Mouse (Mus musculus): Measurements from ENCODE around the gene Fam240b. TPM values are rescaled to one million over a fixed set of nuclear protein-coding genes. Genes with fewer than 3 reads are reported as not detected.

The Fam240b gene
- polyA plus RNA-seq, 1 experiment from 2014 or later = not detected

- 82% methylated on average over 3 of the region's 3 CpGs for WGBS
- no peaks in the 10 kb centered on the region for H3K9me3 ChIP-seq (ENCODE audit: control insufficient read depth)
- no peak overlapping the region for H3K27ac ChIP-seq (ENCODE audit: low read depth, low read length)
- H3K9ac ChIP-seq (ENCODE audit: low read depth, low read length) = no peak overlapping the region
- H3K27me3 ChIP-seq (replicated peaks; ENCODE audit: control insufficient read depth, insufficient read depth, low read length) = no peaks in the 10 kb centered on the region
- H3K4me3 ChIP-seq (ENCODE audit: low read depth, low read length) = no peak overlapping the region
- H3K36me3 ChIP-seq (ENCODE audit: control insufficient read depth, insufficient read depth) = no peaks in the 10 kb centered on the region
- H3K4me2 ChIP-seq (replicated peaks; ENCODE audit: low read depth) = no peak overlapping the region
- no peak for TF ChIP-seq CTCF (IDR thresholded peaks at IDR 0.05; ENCODE audit: low read depth)
- no peak for ATAC-seq
- H3K4me1 ChIP-seq (replicated peaks; ENCODE audit: control insufficient read depth, insufficient read depth, low read length) = no peaks in the 10 kb centered on the region
Observed at GRCm38 (mm10) chr13:64502833-64503232, 5.2 kb upstream of the Fam240b start.

GRCm38 (mm10) chr13:64493586-64493985 lies 4.0 kb downstream of the Fam240b start:
- no peak overlapping the region for H3K4me2 ChIP-seq (replicated peaks; ENCODE audit: low read depth)
- no peak for TF ChIP-seq CTCF (IDR thresholded peaks at IDR 0.05; ENCODE audit: low read depth)
- H3K4me3 ChIP-seq (ENCODE audit: low read depth, low read length) = no peak overlapping the region
- no peak overlapping the region for H3K27ac ChIP-seq (ENCODE audit: low read depth, low read length)
- no peaks in the 10 kb centered on the region for H3K27me3 ChIP-seq (replicated peaks; ENCODE audit: control insufficient read depth, insufficient read depth, low read length)
- 69% methylated on average over 5 of the region's 5 CpGs for WGBS
- no peak overlapping the region for H3K9ac ChIP-seq (ENCODE audit: low read depth, low read length)
- no peak for ATAC-seq
- H3K9me3 ChIP-seq (ENCODE audit: control insufficient read depth) = no peaks in the 10 kb centered on the region
- H3K36me3 ChIP-seq (ENCODE audit: control insufficient read depth, insufficient read depth) = no peaks in the 10 kb centered on the region
- no peaks in the 10 kb centered on the region for H3K4me1 ChIP-seq (replicated peaks; ENCODE audit: control insufficient read depth, insufficient read depth, low read length)

DNA sequence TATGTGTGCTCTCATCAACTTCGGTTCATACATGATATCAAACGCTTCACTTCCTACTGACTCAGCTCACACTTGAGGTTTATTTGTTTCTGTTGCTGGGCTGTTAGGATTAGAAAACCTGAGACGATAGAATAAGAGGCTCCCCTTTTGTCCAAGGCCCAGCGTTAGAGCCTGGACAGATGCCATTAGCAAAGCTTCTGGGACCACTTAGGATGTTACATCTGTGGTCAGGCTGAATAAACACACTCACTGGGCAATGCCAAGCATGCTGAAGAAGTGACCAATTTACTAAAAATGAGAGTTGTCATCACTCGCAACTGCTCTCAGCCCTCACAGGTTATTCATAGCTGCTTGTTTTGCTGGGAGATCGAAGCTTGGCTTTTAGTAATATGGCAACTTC lies 7.7 kb downstream of the Fam240b start:
- WGBS = 74% methylated on average over 6 of the region's 6 CpGs
- H3K27ac ChIP-seq (ENCODE audit: low read depth, low read length) = no peak overlapping the region

DNA sequence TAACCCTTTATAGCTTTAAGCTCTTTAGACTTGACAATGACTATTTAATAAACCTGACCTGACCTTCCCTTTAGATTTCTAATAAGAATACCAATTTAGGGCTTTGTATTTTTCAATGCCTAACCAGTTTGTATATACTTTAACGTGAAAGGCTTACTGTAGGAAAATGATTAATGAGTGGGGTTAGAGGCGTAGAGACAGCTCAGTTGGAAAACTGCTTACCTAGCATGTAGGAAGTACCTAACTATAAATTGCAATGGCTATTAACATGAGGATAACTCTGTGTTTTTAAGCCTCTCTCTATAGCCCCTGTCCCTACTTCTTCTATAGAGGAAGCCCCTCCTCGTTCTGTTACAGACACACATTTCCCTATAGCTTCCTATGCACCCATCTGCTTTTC lies 17.6 kb downstream of the Fam240b start:
- Histone ChIP-seq H3K4me1 (replicated peaks; ENCODE audit: control insufficient read depth, insufficient read depth, low read length) (no peaks in the 10 kb centered on the region), H3K36me3 (ENCODE audit: control insufficient read depth, insufficient read depth) (no peaks in the 10 kb centered on the region), H3K4me3 (ENCODE audit: low read depth, low read length) (no peak overlapping the region), H3K9ac (ENCODE audit: low read depth, low read length) (no peak overlapping the region), H3K9me3 (ENCODE audit: control insufficient read depth) (no peaks in the 10 kb centered on the region), H3K27ac (ENCODE audit: low read depth, low read length) (no peak overlapping the region), H3K4me2 (replicated peaks; ENCODE audit: low read depth) (no peak overlapping the region), H3K27me3 (replicated peaks; ENCODE audit: control insufficient read depth, insufficient read depth, low read length) (no peaks in the 10 kb centered on the region)
- TF ChIP-seq CTCF (IDR thresholded peaks at IDR 0.05; ENCODE audit: low read depth) = no peak
- no peak for ATAC-seq
- WGBS = 66% methylated on average over 3 of the region's 3 CpGs

More for the DNA sequence above, 7.7 kb downstream of the Fam240b start:
- Histone ChIP-seq H3K27me3 (replicated peaks; ENCODE audit: control insufficient read depth, insufficient read depth, low read length) (no peaks in the 10 kb centered on the region), H3K4me3 (ENCODE audit: low read depth, low read length) (no peak overlapping the region), H3K36me3 (ENCODE audit: control insufficient read depth, insufficient read depth) (no peaks in the 10 kb centered on the region), H3K9ac (ENCODE audit: low read depth, low read length) (no peak overlapping the region), H3K4me2 (replicated peaks; ENCODE audit: low read depth) (no peak overlapping the region), H3K4me1 (replicated peaks; ENCODE audit: control insufficient read depth, insufficient read depth, low read length) (no peaks in the 10 kb centered on the region), H3K9me3 (ENCODE audit: control insufficient read depth) (no peaks in the 10 kb centered on the region)
- TF ChIP-seq CTCF (IDR thresholded peaks at IDR 0.05; ENCODE audit: low read depth) = no peak
- ATAC-seq = no peak

DNA sequence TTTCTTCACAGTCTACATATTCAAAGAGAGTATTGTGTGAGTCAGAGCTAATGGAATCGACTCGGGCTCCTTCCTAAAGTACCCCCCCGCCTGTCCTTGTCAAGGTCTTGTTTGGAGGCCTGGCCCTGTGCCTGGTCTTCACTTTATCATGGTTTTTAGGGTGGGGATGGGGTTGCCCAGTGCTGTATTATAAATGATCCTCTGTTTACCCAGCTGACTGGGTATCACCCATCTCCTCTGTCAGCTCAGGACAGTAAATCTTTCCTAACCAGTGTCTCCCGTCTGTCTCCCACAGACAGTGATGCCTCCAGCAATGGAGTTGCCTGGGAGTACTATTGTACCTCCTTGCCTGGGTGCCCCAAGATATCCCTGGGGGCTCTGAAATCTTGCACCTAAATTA lies 19.6 kb downstream of the Fam240b start:
- no peak overlapping the region for H3K27ac ChIP-seq (ENCODE audit: low read depth, low read length)
- no peak for TF ChIP-seq CTCF (IDR thresholded peaks at IDR 0.05; ENCODE audit: low read depth)
- no peak overlapping the region for H3K4me2 ChIP-seq (replicated peaks; ENCODE audit: low read depth)
- ATAC-seq = no peak
- no peaks in the 10 kb centered on the region for H3K36me3 ChIP-seq (ENCODE audit: control insufficient read depth, insufficient read depth)
- H3K9me3 ChIP-seq (ENCODE audit: control insufficient read depth) = no peaks in the 10 kb centered on the region
- no peak overlapping the region for H3K9ac ChIP-seq (ENCODE audit: low read depth, low read length)
- H3K4me3 ChIP-seq (ENCODE audit: low read depth, low read length) = no peak overlapping the region
- H3K4me1 ChIP-seq (replicated peaks; ENCODE audit: control insufficient read depth, insufficient read depth, low read length) = no peaks in the 10 kb centered on the region
- WGBS = 67% methylated on average over 4 of the region's 4 CpGs
- no peaks in the 10 kb centered on the region for H3K27me3 ChIP-seq (replicated peaks; ENCODE audit: control insufficient read depth, insufficient read depth, low read length)

GRCm38 (mm10) chr13:64467886-64468285 lies 29.7 kb downstream of the Fam240b start:
- 51% methylated on average over 6 of the region's 6 CpGs for WGBS
- no peak for ATAC-seq
- H3K36me3 ChIP-seq (ENCODE audit: control insufficient read depth, insufficient read depth) = no peaks in the 10 kb centered on the region
- no peak overlapping the region for H3K4me2 ChIP-seq (replicated peaks; ENCODE audit: low read depth)
- H3K4me3 ChIP-seq (ENCODE audit: low read depth, low read length) = no peak overlapping the region
- H3K27ac ChIP-seq (ENCODE audit: low read depth, low read length) = no peak overlapping the region
- no peaks in the 10 kb centered on the region for H3K9me3 ChIP-seq (ENCODE audit: control insufficient read depth)
- H3K4me1 ChIP-seq (replicated peaks; ENCODE audit: control insufficient read depth, insufficient read depth, low read length) = no peaks in the 10 kb centered on the region
- H3K27me3 ChIP-seq (replicated peaks; ENCODE audit: control insufficient read depth, insufficient read depth, low read length) = no peaks in the 10 kb centered on the region
- no peak overlapping the region for H3K9ac ChIP-seq (ENCODE audit: low read depth, low read length)
- TF ChIP-seq CTCF (IDR thresholded peaks at IDR 0.05; ENCODE audit: low read depth) = no peak

DNA sequence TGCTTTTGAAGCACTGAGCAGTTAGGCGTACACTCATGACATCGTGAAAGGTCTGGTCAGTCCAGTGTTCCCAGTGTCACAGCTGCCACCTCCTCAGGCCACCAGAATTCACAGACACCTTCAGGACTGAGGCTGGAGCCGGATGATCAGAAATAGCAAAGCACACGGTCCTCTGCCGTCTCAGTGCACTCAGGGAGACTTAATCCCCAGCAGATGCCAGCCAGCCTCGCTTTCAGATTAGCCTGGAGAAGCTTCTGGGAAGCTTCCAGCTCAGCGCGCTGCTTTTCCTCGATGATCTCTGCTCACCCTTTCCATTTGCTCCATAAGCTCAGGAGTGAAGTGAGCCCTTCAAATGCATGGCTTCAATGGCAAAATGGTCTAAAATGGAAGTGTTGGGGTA lies 32.4 kb downstream of the Fam240b start:
- H3K4me2 ChIP-seq (replicated peaks; ENCODE audit: low read depth) = no peak overlapping the region
- H3K27me3 ChIP-seq (replicated peaks; ENCODE audit: control insufficient read depth, insufficient read depth, low read length) = no peaks in the 10 kb centered on the region
- H3K4me1 ChIP-seq (replicated peaks; ENCODE audit: control insufficient read depth, insufficient read depth, low read length) = no peaks in the 10 kb centered on the region
- no peak for TF ChIP-seq CTCF (IDR thresholded peaks at IDR 0.05; ENCODE audit: low read depth)
- H3K27ac ChIP-seq (ENCODE audit: low read depth, low read length) = no peak overlapping the region
- 71% methylated on average over 9 of the region's 9 CpGs for WGBS
- H3K36me3 ChIP-seq (ENCODE audit: control insufficient read depth, insufficient read depth) = no peaks in the 10 kb centered on the region
- peaks cover 5% of the 10 kb centered on the region; the same call in 1 of the 2 replicates for H3K9me3 ChIP-seq (ENCODE audit: control insufficient read depth)
- ATAC-seq = no peak
- no peak overlapping the region for H3K4me3 ChIP-seq (ENCODE audit: low read depth, low read length)
- no peak overlapping the region for H3K9ac ChIP-seq (ENCODE audit: low read depth, low read length)
